Mouse (Mus musculus) megakaryocyte, embryonic 14.5 days (primary cell): ENCODE results near the gene Hacd2.

ENCODE experiments used
- FLI1 ChIP-seq: IDR thresholded peaks from 2 replicates; pipeline ENCODE4 v1.6.1; 2012; ENCODE audit warnings: low read length, inconsistent platforms, mixed read lengths
- GATA1 ChIP-seq: IDR thresholded peaks from 3 replicates; pipeline ENCODE4 v1.6.1; 2012; ENCODE audit warnings: mixed read lengths, low read length, inconsistent platforms, borderline replicate concordance

DNA sequence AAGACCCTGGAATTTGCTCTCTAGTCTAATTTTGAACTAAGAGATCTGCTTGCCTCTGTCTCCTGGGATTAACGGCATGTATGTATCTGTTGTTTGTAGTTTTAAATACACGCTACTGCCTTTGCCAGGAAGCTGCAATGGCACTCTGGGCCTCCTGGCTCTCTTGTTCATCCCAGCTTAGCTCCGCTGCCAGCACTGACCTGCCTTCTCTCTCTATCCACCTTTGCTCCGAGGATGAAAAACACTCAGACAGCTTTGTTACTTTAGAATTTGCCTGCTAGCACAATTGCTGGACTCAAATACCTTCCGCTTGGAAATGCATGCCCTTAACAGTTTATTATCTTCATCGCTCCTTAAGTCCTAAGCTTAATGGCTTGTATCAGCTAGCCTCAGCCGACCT is 18.8 kb downstream of the Hacd2 start:
- no peak for TF ChIP-seq GATA1
- TF ChIP-seq FLI1, result no peak
